Mouse (Mus musculus) neural tube, postnatal 0 days (tissue): Measurements from ENCODE around the gene Tlk2. TPM values are rescaled to one million over a fixed set of nuclear protein-coding genes. Genes with fewer than 3 reads are reported as not detected.

Experiments used
- polyA plus RNA-seq: library from polyadenylated mRNA; unstranded; fragments of >200 nt; fragmentation: Nextera tagmentation; extraction: Ambion mirVana; gene quantifications from 2 replicates; pipeline ENCODE4 v1.2.1, GENCODE M21; 2015

Gene Tlk2
- 18.7 and 19.4 TPM in 2 replicates for polyA plus RNA-seq

GRCm38 (mm10) chr11:105178516-105178915 lies at the start of gene Tlk2:
Gene Tlk2 (plus strand): TSS chr11:105178807.

DNA sequence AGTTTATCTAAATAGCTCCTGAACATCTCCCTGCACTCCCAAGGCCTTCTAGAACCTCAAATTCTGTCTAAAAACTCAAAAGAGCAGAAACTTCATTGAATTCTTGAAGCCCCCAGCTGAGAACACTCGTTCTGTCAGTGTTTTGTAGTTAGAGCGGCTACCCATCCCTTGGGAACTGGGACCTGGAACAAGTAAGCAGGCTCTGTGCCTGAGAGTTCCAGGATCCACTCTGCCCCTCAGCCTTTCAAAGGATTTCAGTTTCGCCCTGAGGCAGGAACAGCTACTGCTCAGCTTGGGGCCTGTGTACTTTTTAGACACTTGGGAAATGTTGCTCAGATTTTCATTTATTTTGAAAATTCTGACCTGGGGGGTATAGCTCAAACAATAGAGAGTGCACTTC lies 32.0 kb upstream of the Tlk2 start, which contains the start of gene Gm10842:
Gene Gm10842 (plus strand): TSS at position 301 of the 400 bp plus-strand sequence.

DNA sequence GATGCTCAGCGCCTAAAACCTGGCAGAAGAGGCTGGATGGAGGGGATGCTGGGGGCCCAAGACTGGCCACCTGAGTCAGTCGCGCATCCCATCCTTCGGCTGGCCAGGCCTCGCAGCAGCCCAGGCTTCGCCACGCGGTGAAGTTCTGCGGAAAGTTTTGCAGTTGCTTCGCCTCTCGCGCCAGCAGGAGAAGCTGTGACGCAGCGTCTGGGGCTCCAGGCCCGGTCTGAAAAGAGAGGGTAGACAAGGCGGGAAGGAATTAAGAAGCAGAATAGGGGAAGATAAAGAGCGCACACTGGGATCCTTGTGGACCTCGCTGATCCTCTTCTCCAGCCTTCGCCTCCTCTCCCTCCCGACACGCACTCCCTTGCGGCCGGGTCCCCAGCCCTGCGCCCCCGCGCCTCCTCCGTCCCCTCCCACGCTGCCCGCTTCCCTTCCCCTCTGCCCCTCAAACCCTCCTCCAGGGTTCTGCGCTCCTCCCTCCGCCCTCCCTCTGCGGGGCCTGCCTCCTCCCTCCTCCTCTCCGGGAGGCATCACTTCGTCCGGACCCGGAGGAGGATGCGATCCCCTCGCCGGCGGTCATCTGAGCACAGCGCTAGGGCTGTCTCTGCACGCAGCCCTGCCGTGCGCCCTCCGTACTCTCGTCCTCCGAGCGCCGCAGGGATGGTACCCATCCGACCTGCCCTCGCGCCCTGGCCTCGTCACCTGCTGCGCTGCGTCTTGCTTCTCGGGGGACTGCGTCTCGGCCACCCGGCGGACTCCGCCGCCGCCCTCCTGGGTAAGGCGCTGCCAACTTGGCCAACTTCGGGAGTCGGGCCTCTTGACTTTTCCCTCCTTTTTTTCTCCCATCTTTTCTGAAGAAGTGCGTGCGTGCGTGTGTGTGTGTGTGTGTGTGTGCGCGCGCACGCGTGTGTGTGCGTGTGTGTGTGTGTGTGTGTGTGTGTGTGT lies 113.8 kb downstream of the Tlk2 start, which contains the start of gene Mrc2:
Gene Mrc2 (plus strand): TSS at position 520 of the 948 bp plus-strand sequence.

Other genes with a start within 250 kb of the Tlk2 start
- gene Efcab3, start 115.2 kb upstream of the Tlk2 start, polyA plus RNA-seq: not detected in 2 replicates
- gene Mettl2, start 52.4 kb upstream of the Tlk2 start, polyA plus RNA-seq: 28.3 and 31.5 TPM in 2 replicates
- gene Gm10842, start 31.9 kb upstream of the Tlk2 start, polyA plus RNA-seq: not detected in 2 replicates
- gene Mrc2, start 113.8 kb downstream of the Tlk2 start, polyA plus RNA-seq: 4.4 and 5.3 TPM in 2 replicates